10 mouse cellular contexts compared by ENCODE assay signal in the genomic region with DNA sequence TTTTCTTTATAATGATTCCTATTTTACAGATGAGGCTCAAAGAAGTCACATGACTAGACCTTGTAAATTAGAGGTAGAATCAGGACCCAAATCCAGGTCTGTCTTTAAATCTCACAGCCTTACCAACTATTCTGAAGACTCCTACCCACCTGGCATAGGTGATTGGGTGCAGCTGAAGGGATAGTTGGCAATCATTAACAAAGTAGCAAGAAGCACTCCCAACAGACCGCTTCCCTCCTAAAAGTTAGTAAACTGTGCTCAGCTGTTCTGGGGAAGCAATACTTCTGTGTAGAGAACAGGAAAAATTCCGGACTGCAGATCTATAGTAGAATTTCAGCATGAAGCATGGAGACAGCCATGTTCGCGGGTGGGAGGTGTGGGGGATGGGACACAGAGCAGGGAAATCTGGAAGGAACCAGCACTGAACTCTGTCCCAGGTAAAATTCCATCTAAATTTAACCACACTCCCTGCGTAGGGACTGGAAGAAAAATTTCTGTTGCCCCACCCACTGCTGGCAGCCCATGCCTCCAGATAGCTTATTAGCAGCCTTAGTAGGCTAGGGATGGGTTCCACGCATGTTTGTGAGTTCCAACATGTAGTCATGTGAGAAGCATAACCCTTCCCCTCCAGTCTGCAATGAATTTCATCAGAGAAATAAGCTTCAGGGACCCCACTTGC. TPM values are rescaled to one million over a fixed set of nuclear protein-coding genes. Genes with fewer than 3 reads are reported as not detected.
DNase-seq lines count a peak whose midpoint lies in the region; ATAC-seq and TF ChIP-seq lines count a peak whose summit lies in the region.
"Had no signal": no experiment of that assay in that cellular context is flagged by ENCODE, and none has a peak within 500 bp of the region (broad histone marks: within the 10 kb centered on the region; RNA-seq: fewer than 3 reads in every experiment).

No protein-coding gene starts in this region.

- H3K27me3 ChIP-seq in heart, postnatal 0 days (ENCODE audit: control insufficient read depth, insufficient read depth, low read length) = no peaks in the 10 kb centered on the region
- no peaks in the 10 kb centered on the region for H3K27me3 ChIP-seq in thymus, adult 2 months (ENCODE audit: control insufficient read depth, insufficient read depth, low read length)
- H3K27me3 ChIP-seq: hindbrain, embryonic 15.5 days had no signal

- no peak for TF ChIP-seq EP300 in heart, postnatal 0 days (IDR thresholded peaks at IDR 0.05; ENCODE audit: low read depth)

- TF ChIP-seq CTCF in heart, postnatal 0 days (IDR thresholded peaks at IDR 0.05; ENCODE audit: low read depth) = no peak
- TF ChIP-seq CTCF in thymus, adult 2 months (IDR thresholded peaks at IDR 0.05; ENCODE audit: borderline replicate concordance, control insufficient read depth, extremely low read depth, insufficient read depth, low read length, poor library complexity) = no peak

- H3K36me3 ChIP-seq in heart, postnatal 0 days (replicated peaks; ENCODE audit: control insufficient read depth, insufficient read depth, low read length) = no peaks in the 10 kb centered on the region
- H3K36me3 ChIP-seq in thymus, adult 2 months (ENCODE audit: control insufficient read depth, insufficient read depth, low read length) = no peaks in the 10 kb centered on the region
- H3K36me3 ChIP-seq: hindbrain, embryonic 15.5 days; midbrain, embryonic 12.5 days had no signal

- peak; percentile 68 for ATAC-seq in heart, postnatal 0 days (ENCODE audit: insufficient read depth, low read depth)

- peak overlapping the region; percentile 29 for H3K4me3 ChIP-seq in heart, postnatal 0 days (ENCODE audit: low read depth, low read length)
- H3K4me3 ChIP-seq in thymus, adult 2 months (ENCODE audit: control insufficient read depth, insufficient read depth, low read length) = no peak overlapping the region
- H3K4me3 ChIP-seq: hindbrain, embryonic 15.5 days; midbrain, embryonic 12.5 days had no signal

- 40% methylated on average over 6 of the region's 6 CpGs for WGBS in heart, postnatal 0 days
- WGBS in thymus, adult 2 months = 89% methylated on average over 6 of the region's 6 CpGs

- peak; percentile 10 for DNase-seq in lung, postnatal 14 days
- no peak for DNase-seq in lung, postnatal 4 days
- DNase-seq in heart, postnatal 0 days (ENCODE audit: low spot score) = peak; percentile 70
- DNase-seq in kidney, postnatal 25 days = peak; percentile 54 to 76
- DNase-seq in spleen, adult 12 weeks (ENCODE audit: low spot score) = no peak
- no peak for DNase-seq in MN1 (ENCODE audit: low spot score)
- DNase-seq in cerebellum, postnatal 25 days = no peak
- DNase-seq in thymus, adult 2 months = no peak

- H3K4me1 ChIP-seq in heart, postnatal 0 days (ENCODE audit: control insufficient read depth, insufficient read depth) = peaks cover 15% of the 10 kb centered on the region
- H3K4me1 ChIP-seq in thymus, adult 2 months (replicated peaks; ENCODE audit: control insufficient read depth, insufficient read depth, low read length) = 0 out of 2 replicates have a peak, but pooled peaks cover 2% of the 10 kb centered on the region

- peak overlapping the region; percentile 57 for H3K4me2 ChIP-seq in heart, postnatal 0 days (ENCODE audit: low read depth, low read length)
- H3K4me2 ChIP-seq: hindbrain, embryonic 15.5 days had no signal

- 0 out of 2 replicates have a peak overlapping the region, but pooled peaks have one; percentile 27 for H3K9ac ChIP-seq in heart, postnatal 0 days (replicated peaks; ENCODE audit: low read depth, low read length)
- H3K9ac ChIP-seq: hindbrain, embryonic 15.5 days; midbrain, embryonic 12.5 days had no signal

- H3K27ac ChIP-seq in heart, postnatal 0 days (ENCODE audit: low read depth) = peak overlapping the region; percentile 87
- no peak overlapping the region for H3K27ac ChIP-seq in thymus, adult 2 months (ENCODE audit: control insufficient read depth, insufficient read depth, low read length)
- H3K27ac ChIP-seq: hindbrain, embryonic 15.5 days; midbrain, embryonic 12.5 days had no signal

- H3K9me3 ChIP-seq in heart, postnatal 0 days (replicated peaks; ENCODE audit: control insufficient read depth, low read length) = no peaks in the 10 kb centered on the region
- H3K9me3 ChIP-seq: hindbrain, embryonic 15.5 days; midbrain, embryonic 12.5 days had no signal

- no peak for TF ChIP-seq POLR2A in thymus, adult 2 months (IDR thresholded peaks at IDR 0.05; ENCODE audit: control insufficient read depth, extremely low read depth, insufficient read depth, low read length, poor library complexity)

RNA-seq across cellular contexts. Expression of gene Rbpj, which starts 3.3 kb away (rescaled TPM):
- total RNA-seq in heart, postnatal 0 days (2014; rRNA removed; ENCODE audit: low replicate concordance) = 19.9 and 22.0 TPM in 2 replicates
- polyA plus RNA-seq in heart, postnatal 0 days (2015; fragmentation: Nextera tagmentation; extraction: Ambion mirVana) = 11.4 and 12.6 TPM in 2 replicates
- polyA plus RNA-seq in thymus, adult 2 months (2012; rRNA removed) = 25.0 and 25.7 TPM in 2 replicates

Comparison
In these comparisons a context has a peak if more than half of its experiments do, and no peak if none do; other contexts are left out.
1. DNase-seq: peak in lung, postnatal 14 days (single experiment), heart, postnatal 0 days (single experiment) and kidney, postnatal 25 days (2 of 2); none in lung, postnatal 4 days (0 of 2), spleen, adult 12 weeks (single experiment), MN1 (single experiment), cerebellum, postnatal 25 days (0 of 2) and thymus, adult 2 months (single experiment).